Mouse (Mus musculus) lung, adult 2 months (tissue): ENCODE measurements around the gene Piwil4.

Experiments
- CTCF ChIP-seq: fragments of 200-500 bp; IDR thresholded peaks from 2 replicates; pipeline ENCODE4 v1.5.1; 2011; ENCODE audit warnings: mild to moderate bottlenecking, low read length, control low read depth; ENCODE audit not compliant: insufficient read depth
- POLR2A ChIP-seq: fragments of 200-500 bp; IDR thresholded peaks from 2 replicates; pipeline ENCODE4 v1.6.1; 2011; ENCODE audit warnings: low read depth, mild to moderate bottlenecking, control low read depth, low read length, borderline replicate concordance; ENCODE audit errors: extremely low read depth

GRCm38 (mm10) chr9:14724755-14725420 lies 15.6 kb downstream of the Piwil4 start:
- no peak for TF ChIP-seq CTCF
- no peak for TF ChIP-seq POLR2A
